Mouse (Mus musculus): ENCODE results near the gene Itgb1bp2. TPM values are rescaled to one million over a fixed set of nuclear protein-coding genes. Genes with fewer than 3 reads are reported as not detected.

Itgb1bp2 gene
- polyA plus RNA-seq (2015; fragmentation: Nextera tagmentation; extraction: Ambion mirVana), result 1.1 and 1.5 TPM in 2 replicates

DNA sequence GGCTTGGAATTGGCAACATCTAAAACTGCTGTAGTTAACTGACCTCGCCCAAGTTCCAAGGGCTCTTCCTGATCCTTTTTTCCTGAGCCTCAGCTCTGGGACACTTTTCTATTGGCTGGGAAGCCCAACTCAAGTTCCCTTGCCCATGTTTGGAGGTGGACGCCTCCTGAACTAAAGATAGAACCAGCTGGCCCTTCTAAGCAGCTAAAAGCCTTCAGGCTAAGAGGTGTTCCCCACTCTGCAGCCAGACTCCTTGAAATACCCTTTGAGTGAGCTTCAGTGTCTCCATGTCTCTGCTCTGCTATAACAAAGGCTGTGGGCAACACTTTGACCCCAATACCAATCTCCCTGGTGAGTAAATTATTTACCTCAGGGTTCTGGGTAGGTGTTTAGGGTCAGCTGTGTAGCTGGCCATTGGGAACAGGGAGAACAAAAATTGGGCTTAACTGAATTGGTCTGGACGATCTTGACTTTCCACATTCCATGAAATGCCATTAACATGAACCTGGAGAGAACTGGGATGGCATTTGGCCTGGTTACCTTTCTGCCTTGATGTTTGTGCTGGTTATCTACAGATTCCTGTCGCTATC lies at the start of gene Itgb1bp2:
Itgb1bp2 (plus strand) TSS at position 203 of the 590 bp plus-strand sequence.
- no peak for ATAC-seq (ENCODE audit: low read depth)
- Histone ChIP-seq H3K4me2 (no peak within 1 kb of the TSS), H3K36me3 (peaks cover 66% of the 10 kb centered on the region), H3K9me3 (replicated peaks) (no peaks in the 10 kb centered on the region), H3K4me1 (replicated peaks) (no peaks in the 10 kb centered on the region), H3K27me3 (no peaks in the 10 kb centered on the region), H3K27ac (no peak within 1 kb of the TSS), H3K4me3 (replicated peaks) (no peak within 1 kb of the TSS), H3K9ac (no peak within 1 kb of the TSS)
- WGBS (ENCODE audit: insufficient replicate concordance), result 69% methylated on average over 4 of the region's 4 CpGs
- no peak for DNase-seq

DNA sequence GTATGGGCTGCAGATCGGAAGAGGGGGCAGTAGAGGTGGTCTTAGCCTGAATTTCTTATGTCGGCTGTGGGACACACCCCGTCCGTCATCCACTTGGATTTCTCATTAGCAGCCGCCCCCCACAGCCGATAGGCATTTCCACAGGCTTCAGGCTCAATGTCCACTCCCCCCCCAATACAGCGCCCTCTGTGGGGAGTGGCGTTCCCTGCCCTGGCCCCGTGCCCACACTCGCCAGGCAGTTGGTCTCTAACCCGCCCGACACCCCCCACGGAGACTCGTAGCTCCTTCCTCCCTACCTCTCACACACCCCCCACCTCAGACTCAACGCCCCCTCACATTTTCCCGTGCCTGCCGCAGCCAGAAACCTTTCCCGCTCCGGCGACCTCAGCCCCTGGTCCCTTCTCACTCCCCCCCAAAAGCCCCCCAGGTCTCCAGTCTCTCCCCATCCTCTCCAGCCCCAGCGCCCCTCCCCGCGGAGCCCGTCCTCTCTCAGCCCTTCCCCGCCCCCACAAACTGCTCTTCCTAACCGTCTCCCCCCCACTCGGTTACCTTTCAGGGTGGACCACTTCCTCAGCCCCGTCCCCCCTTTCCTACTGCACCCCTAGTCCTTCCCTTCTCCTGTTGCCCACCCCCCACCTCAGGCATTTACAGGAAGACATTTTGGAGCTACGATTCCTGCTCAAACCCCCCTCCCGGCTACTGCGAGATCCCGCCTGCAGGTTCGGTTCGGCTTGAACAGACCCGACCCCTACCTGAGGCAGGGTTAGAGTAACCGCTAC lies 29.8 kb upstream of the Itgb1bp2 start:
- Histone ChIP-seq H3K4me3 (replicated peaks) (peak overlapping the region; percentile 66), H3K27me3 (no peaks in the 10 kb centered on the region; the same call in 1 of the 2 replicates), H3K36me3 (0 out of 2 replicates have a peak, but pooled peaks cover 6% of the 10 kb centered on the region), H3K4me1 (replicated peaks) (peaks cover 22% of the 10 kb centered on the region), H3K9me3 (replicated peaks) (no peaks in the 10 kb centered on the region), H3K27ac (no peak overlapping the region), H3K4me2 (peak overlapping the region; percentile 74), H3K9ac (peak overlapping the region; percentile 76)
- WGBS (ENCODE audit: insufficient replicate concordance), result 19% methylated on average over 36 of the region's 36 CpGs
- DNase-seq (peak; percentile 17), ATAC-seq (ENCODE audit: low read depth) (no peak)

DNA sequence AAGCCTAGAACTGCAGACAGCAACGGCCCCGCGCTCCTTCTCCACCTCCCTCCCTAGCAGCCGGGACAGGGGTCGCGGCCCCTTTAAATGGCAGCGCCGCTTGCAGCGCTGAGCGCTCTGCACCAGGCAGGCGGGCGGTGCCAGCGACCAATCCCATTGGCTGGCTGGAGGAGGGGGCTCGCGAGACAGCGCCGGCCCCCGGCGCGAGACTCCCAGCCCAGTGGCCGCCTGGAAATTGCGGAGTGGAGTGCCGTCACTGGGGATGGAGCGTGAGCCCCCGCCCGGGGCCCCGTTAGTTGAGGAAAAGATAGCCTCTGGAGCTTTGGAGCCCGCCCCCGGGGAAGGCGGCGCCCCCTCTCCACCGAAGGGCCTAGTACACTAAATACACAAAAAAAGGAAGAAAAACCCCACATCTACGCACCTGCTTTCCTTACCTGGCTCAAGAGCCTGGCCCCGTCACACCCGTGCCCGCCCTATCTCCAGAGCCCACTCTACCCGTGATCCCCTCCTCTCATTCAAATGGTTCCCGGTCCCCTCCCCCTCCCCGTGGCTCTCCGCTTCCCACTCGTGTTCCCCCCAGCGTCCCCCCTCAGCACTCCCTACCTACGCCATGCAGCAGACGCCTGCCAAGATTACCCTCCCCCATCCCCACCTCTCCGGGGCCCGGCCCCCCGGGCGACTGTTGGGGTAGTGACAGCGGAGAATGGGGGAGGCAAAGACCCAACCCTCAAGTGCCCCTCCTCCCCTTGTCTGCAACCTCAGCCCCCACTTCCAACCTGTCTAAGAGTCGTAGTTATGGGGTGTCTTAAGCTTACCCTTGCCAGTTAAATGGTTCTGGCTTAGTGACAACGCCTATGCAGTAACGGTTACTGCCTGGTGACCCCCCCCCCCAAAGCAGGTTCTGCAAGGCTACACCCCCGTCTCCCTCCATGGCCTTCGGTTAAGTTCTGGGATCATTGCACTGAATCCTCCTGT lies 28.9 kb upstream of the Itgb1bp2 start:
- 17% methylated on average over 49 of the region's 54 CpGs for WGBS (ENCODE audit: insufficient replicate concordance)
- H3K4me2 ChIP-seq, result peak overlapping the region; percentile 74
- peak overlapping the region; percentile 66 for H3K4me3 ChIP-seq (replicated peaks)

DNA sequence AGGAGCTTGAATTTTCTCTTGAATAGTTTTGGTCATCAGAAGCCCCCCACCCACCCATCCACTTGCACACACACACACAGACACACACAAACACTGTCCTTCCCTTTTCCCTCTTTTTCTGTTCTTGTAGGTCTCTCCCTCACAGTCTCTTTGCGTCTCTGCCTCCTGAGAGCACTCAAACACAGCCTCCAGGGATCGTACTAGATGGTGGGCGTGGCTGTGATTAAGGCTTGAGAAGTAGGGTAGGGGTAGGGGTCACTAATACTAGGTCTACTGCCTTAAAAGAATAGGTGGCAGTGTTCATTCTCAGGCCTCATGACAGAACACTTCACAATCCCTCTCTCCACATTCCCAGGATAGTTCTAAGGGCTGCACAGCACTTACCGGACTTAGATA lies 28.2 kb upstream of the Itgb1bp2 start, which contains the start of gene Zmym3:
Zmym3 (minus strand) TSS at position 150 of the 396 bp plus-strand sequence.
- 32% methylated on average over 4 of the region's 4 CpGs for WGBS (ENCODE audit: insufficient replicate concordance)
- H3K4me2 ChIP-seq, result peak within 1 kb of the TSS; percentile 74
- peak within 1 kb of the TSS; percentile 66 for H3K4me3 ChIP-seq (replicated peaks)
- ATAC-seq (ENCODE audit: low read depth) (no peak), DNase-seq (no peak)
- H3K9me3 ChIP-seq (replicated peaks), result no peaks in the 10 kb centered on the region
- H3K4me1 ChIP-seq (replicated peaks), result peaks cover 22% of the 10 kb centered on the region
- peak within 1 kb of the TSS; percentile 76 for H3K9ac ChIP-seq
- no peak within 1 kb of the TSS for H3K27ac ChIP-seq
- no peaks in the 10 kb centered on the region for H3K27me3 ChIP-seq
- 0 out of 2 replicates have a peak, but pooled peaks cover under 1% of the 10 kb centered on the region for H3K36me3 ChIP-seq

More for the DNA sequence above, 28.9 kb upstream of the Itgb1bp2 start:
- H3K36me3 ChIP-seq, result 0 out of 2 replicates have a peak, but pooled peaks cover 6% of the 10 kb centered on the region
- ATAC-seq (ENCODE audit: low read depth) (peak; percentile 92), DNase-seq (peak; percentile 77)
- no peaks in the 10 kb centered on the region for H3K9me3 ChIP-seq (replicated peaks)
- no peaks in the 10 kb centered on the region for H3K27me3 ChIP-seq
- peak overlapping the region; percentile 76 for H3K9ac ChIP-seq
- H3K4me1 ChIP-seq (replicated peaks), result peaks cover 22% of the 10 kb centered on the region
- H3K27ac ChIP-seq, result no peak overlapping the region

DNA sequence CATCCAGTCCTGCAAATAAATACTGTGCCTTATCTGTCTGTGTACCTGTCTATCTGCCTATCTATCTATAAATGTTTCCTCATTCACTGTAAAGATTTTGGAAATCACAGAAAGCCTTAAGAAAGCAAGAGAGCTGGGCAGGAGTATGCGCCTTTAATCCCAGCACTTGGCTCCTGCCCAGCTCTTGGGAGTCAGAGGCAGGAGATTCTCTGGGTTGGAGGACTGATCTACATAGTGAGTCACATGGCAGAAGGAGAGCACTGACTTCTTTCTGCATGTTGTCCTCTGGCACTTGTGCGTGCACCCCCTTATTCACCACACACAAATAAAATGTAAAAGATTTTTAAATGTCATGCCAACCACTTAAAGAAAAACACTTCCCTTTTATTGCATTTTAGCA lies 25.4 kb upstream of the Itgb1bp2 start:
- H3K9me3 ChIP-seq (replicated peaks), result no peaks in the 10 kb centered on the region
- H3K4me1 ChIP-seq (replicated peaks), result peaks cover 25% of the 10 kb centered on the region
- H3K27ac ChIP-seq, result no peak overlapping the region
- H3K36me3 ChIP-seq, result no peaks in the 10 kb centered on the region
- no peak overlapping the region for H3K4me2 ChIP-seq
- DNase-seq (no peak), ATAC-seq (ENCODE audit: low read depth) (no peak)
- WGBS (ENCODE audit: insufficient replicate concordance), result 73% methylated on average over 2 of the region's 2 CpGs
- H3K9ac ChIP-seq, result no peak overlapping the region
- H3K27me3 ChIP-seq, result no peaks in the 10 kb centered on the region
- no peak overlapping the region for H3K4me3 ChIP-seq (replicated peaks)

DNA sequence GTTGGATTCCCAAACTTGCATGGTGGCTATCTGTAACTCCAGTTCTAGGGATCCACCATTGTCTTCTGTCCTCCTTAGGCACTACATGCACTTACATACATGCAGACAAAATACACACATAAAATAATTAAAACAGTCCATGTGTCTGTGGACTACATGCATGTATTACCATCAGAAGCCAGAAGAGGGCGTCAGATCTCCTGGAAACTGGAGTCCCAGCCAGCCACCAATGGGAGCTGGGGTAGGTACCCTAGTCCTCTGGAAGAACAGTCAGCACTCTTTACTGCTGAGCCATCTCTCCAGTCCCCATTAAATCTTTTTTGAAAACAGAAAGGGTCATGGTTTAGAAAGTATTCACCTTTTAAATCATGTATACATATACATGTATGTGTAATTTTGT lies 21.1 kb upstream of the Itgb1bp2 start:
- peak overlapping the region; percentile 68; the same call in 1 of the 2 replicates for H3K4me2 ChIP-seq
- peaks cover 24% of the 10 kb centered on the region for H3K4me1 ChIP-seq (replicated peaks)
- ATAC-seq (ENCODE audit: low read depth), result no peak
- H3K27me3 ChIP-seq, result no peaks in the 10 kb centered on the region
- H3K4me3 ChIP-seq (replicated peaks), result no peak overlapping the region
- peak; percentile 20 for DNase-seq
- peaks cover 16% of the 10 kb centered on the region for H3K36me3 ChIP-seq
- H3K9me3 ChIP-seq (replicated peaks), result no peaks in the 10 kb centered on the region
- no peak overlapping the region; the same call in 1 of the 2 replicates for H3K27ac ChIP-seq
- 0% methylated on average over 1 of the region's 1 CpGs for WGBS (ENCODE audit: insufficient replicate concordance)
- H3K9ac ChIP-seq, result no peak overlapping the region

DNA sequence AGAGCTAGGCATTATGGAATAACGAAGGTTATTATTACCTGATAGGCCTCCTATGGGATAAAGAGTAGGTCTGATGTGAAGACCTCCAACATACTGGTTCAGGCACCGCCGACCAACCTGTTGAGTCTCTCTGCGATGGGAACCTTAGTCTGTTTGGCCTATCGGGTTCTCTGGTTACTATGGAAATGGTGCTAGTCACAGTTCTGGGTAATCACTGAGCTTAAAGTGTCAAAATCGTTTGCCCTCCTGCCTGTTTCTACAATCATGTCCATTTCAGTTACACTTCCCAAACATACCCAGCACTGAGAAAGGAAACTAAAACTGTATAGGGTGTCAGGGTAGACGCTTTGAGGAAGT lies 20.1 kb upstream of the Itgb1bp2 start:
- H3K27ac ChIP-seq, result peak overlapping the region; percentile 90
- ATAC-seq (ENCODE audit: low read depth), result no peak
- no peaks in the 10 kb centered on the region for H3K9me3 ChIP-seq (replicated peaks)
- peak overlapping the region; percentile 68 for H3K9ac ChIP-seq
- WGBS (ENCODE audit: insufficient replicate concordance), result 23% methylated on average over 7 of the region's 7 CpGs
- DNase-seq, result no peak
- peak overlapping the region; percentile 78 for H3K4me3 ChIP-seq (replicated peaks)
- no peaks in the 10 kb centered on the region for H3K27me3 ChIP-seq
- peaks cover 20% of the 10 kb centered on the region for H3K36me3 ChIP-seq
- H3K4me2 ChIP-seq, result peak overlapping the region; percentile 68
- H3K4me1 ChIP-seq (replicated peaks), result peaks cover 24% of the 10 kb centered on the region

DNA sequence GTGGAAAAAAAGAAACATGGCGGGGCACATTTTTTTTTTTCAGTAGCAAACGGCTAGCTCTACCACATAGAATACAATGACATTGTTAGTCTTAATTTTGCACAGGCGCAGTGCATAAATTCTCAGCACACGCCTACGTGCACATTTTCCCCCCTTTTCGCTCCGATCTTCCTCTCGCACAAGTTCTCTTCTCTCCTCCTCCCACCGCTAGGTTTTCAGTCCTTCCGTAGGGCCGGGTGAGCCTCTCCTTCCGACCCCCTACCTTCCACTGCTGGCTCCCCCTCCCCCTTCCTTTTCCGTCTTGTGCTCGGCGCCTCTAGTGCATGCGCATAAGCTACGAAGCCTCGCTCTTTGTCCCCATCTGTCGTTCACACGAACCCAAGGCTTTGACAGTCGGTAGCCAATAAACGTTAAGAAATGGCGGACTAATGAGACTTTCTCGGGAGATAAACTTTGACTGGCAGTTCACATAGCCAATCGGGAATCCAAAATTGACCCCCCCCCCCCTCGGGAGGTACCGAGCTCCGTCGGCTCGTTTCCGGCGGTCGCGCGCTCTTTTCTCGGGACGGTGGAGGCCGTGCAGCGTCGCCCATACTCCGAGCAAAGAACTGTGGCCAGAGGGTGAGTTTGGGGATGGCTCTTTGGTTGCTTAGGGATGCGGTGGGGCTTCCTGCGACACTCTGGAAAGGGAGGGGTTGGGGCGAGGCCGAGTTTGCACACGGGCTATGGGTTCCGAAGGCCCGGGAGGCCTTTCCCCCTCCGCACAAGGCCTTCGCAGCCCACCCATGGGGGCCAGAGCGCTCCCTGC lies 19.5 kb upstream of the Itgb1bp2 start, which contains the start of gene Nono:
Nono (plus strand) TSS at position 177 of the 808 bp plus-strand sequence.
- peak; percentile 92 for ATAC-seq (ENCODE audit: low read depth)
- H3K27ac ChIP-seq, result peak within 1 kb of the TSS; percentile 90
- H3K4me2 ChIP-seq, result peak within 1 kb of the TSS; percentile 68
- H3K27me3 ChIP-seq, result no peaks in the 10 kb centered on the region
- H3K4me3 ChIP-seq (replicated peaks), result peak within 1 kb of the TSS; percentile 78
- peaks cover 24% of the 10 kb centered on the region for H3K4me1 ChIP-seq (replicated peaks)
- peak; percentile 76 for DNase-seq
- H3K9me3 ChIP-seq (replicated peaks), result no peaks in the 10 kb centered on the region
- 17% methylated on average over 50 of the region's 51 CpGs for WGBS (ENCODE audit: insufficient replicate concordance)
- H3K9ac ChIP-seq, result peak within 1 kb of the TSS; percentile 87
- peaks cover 23% of the 10 kb centered on the region for H3K36me3 ChIP-seq

DNA sequence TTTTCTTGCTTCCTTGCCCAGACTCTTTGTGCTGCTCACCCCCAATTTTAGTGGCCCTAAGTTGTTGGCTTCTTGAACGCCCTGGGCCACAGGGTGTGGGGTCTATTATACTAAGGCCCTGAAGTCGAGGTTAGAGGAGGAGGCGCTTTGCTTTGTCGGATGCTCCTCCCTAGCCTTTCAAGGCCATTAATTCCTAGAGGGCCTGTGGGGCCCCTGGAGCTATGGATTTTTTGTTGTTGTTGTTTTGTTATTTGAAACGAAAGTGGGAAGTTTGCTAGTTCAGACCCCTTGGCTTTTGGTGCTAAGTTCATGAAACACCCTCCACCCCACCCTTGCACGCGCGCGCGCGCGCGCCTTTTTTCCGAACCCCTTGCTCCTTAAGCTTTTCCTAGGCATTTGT lies 18.9 kb upstream of the Itgb1bp2 start:
- H3K4me1 ChIP-seq (replicated peaks), result peaks cover 24% of the 10 kb centered on the region
- H3K27me3 ChIP-seq, result no peaks in the 10 kb centered on the region
- H3K9me3 ChIP-seq (replicated peaks), result no peaks in the 10 kb centered on the region
- peaks cover 24% of the 10 kb centered on the region for H3K36me3 ChIP-seq
- DNase-seq (no peak), ATAC-seq (ENCODE audit: low read depth) (peak; percentile 55)
- WGBS (ENCODE audit: insufficient replicate concordance), result 13% methylated on average over 14 of the region's 14 CpGs
- H3K27ac ChIP-seq, result peak overlapping the region; percentile 90
- H3K4me3 ChIP-seq (replicated peaks), result peak overlapping the region; percentile 78
- H3K9ac ChIP-seq, result peak overlapping the region; percentile 87
- peak overlapping the region; percentile 68 for H3K4me2 ChIP-seq

DNA sequence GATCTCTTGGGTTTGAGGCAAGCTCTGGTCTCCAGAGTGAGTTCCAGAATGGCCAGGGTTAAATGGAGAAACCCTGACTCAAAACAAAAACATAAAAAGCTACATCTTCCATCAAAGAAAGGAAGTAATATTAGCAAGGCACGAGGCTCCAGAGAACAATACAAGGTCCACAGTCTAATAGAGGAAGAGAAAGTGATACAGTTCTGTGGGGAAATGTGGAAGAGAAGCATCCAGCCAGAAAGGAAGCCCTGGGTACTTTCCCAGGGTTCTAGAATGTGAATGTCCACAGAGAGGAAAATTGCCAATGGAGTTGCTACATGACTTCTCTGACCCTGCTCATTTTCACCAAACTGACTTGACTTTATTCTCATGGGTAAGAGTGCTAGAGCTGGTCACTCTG lies 2.3 kb downstream of the Itgb1bp2 start:
- no peaks in the 10 kb centered on the region for H3K9me3 ChIP-seq (replicated peaks)
- peaks cover 44% of the 10 kb centered on the region for H3K36me3 ChIP-seq
- no peak for ATAC-seq (ENCODE audit: low read depth)
- no peak overlapping the region for H3K4me3 ChIP-seq (replicated peaks)
- H3K9ac ChIP-seq, result no peak overlapping the region
- no peak overlapping the region for H3K4me2 ChIP-seq
- no peak for DNase-seq
- H3K4me1 ChIP-seq (replicated peaks), result no peaks in the 10 kb centered on the region
- no peaks in the 10 kb centered on the region for H3K27me3 ChIP-seq
- H3K27ac ChIP-seq, result no peak overlapping the region
- 33% methylated on average over 1 of the region's 1 CpGs for WGBS (ENCODE audit: insufficient replicate concordance)

All from liver, embryonic 13.5 days (tissue).